Mouse (Mus musculus) gastrocnemius, postnatal 4 days (tissue): ENCODE data around the gene Afap1. TPM values are rescaled to one million over a fixed set of nuclear protein-coding genes. Genes with fewer than 3 reads are reported as not detected.

ENCODE experiments used
- DNase-seq, 2 experiments: peaks; one replicate each; pipeline ENCODE4 v3.0.0; 2021 to 2022; ENCODE audit warnings: low spot score in 2 of 2, mixed read lengths in 2 of 2
- total RNA-seq, 2 experiments: library from RNA; stranded (reverse); gene quantifications; 2 replicates each; pipeline ENCODE4 v1.2.3; 2021

Gene Afap1
- total RNA-seq, 2 experiments from 2014 or later, result 44.5 to 48.0 TPM

GRCm38 (mm10) chr5:35971841-35972578, 78.9 kb downstream of the Afap1 start:
- peak; percentile 56 to 81 for DNase-seq

- no peak for DNase-seq
Observed at GRCm38 (mm10) chr5:35972739-35973138, 79.6 kb downstream of the Afap1 start.

- peak; percentile 84 to 91 for DNase-seq
Observed at GRCm38 (mm10) chr5:35973800-35974199, 80.7 kb downstream of the Afap1 start.

GRCm38 (mm10) chr5:35974265-35974664, 81.1 kb downstream of the Afap1 start:
- DNase-seq, result no peak

GRCm38 (mm10) chr5:35975681-35976080, 82.6 kb downstream of the Afap1 start:
- peak; percentile 72 to 77 for DNase-seq

- no peak for DNase-seq
Observed at GRCm38 (mm10) chr5:35980542-35980941, 87.4 kb downstream of the Afap1 start.

- DNase-seq, result no peak
Observed at GRCm38 (mm10) chr5:35981341-35981740, 88.2 kb downstream of the Afap1 start.

GRCm38 (mm10) chr5:35981976-35982375, 88.9 kb downstream of the Afap1 start:
- DNase-seq, result peak; percentile 68 to 83

- no peak for DNase-seq
Observed at GRCm38 (mm10) chr5:35985611-35986010, 92.5 kb downstream of the Afap1 start.

- DNase-seq, result no peak
Observed at GRCm38 (mm10) chr5:35988085-35988484, 95.0 kb downstream of the Afap1 start.

- DNase-seq, result no peak
Observed at GRCm38 (mm10) chr5:35989506-35989905, 96.4 kb downstream of the Afap1 start.

- no peak for DNase-seq
Observed at GRCm38 (mm10) chr5:35989986-35990735, 97.0 kb downstream of the Afap1 start.

GRCm38 (mm10) chr5:36003797-36004196, 110.7 kb downstream of the Afap1 start:
- DNase-seq, result no peak

- no peak for DNase-seq
Observed at GRCm38 (mm10) chr5:36006106-36006505, 113.0 kb downstream of the Afap1 start.

GRCm38 (mm10) chr5:36006586-36006985, 113.5 kb downstream of the Afap1 start:
- DNase-seq, result no peak

GRCm38 (mm10) chr5:36007649-36008048, 114.5 kb downstream of the Afap1 start:
- peak in 1 of 2 experiments; percentile 47 for DNase-seq

- no peak for DNase-seq
Observed at GRCm38 (mm10) chr5:36009405-36009804, 116.3 kb downstream of the Afap1 start.

- no peak for DNase-seq
Observed at GRCm38 (mm10) chr5:36018366-36018765, 125.2 kb downstream of the Afap1 start.

GRCm38 (mm10) chr5:36021091-36021490, 128.0 kb downstream of the Afap1 start:
- DNase-seq, result no peak

GRCm38 (mm10) chr5:36022361-36022760, 129.2 kb downstream of the Afap1 start:
- DNase-seq, result no peak

GRCm38 (mm10) chr5:36024003-36024685, 131.0 kb downstream of the Afap1 start:
- no peak for DNase-seq

GRCm38 (mm10) chr5:36025076-36025475, 132.0 kb downstream of the Afap1 start:
- no peak for DNase-seq
